Mouse (Mus musculus) cerebellum, adult 2 months (tissue): ENCODE results near the gene Rbpjl.

ENCODE experiments used
- CTCF ChIP-seq: fragments of 200-500 bp; IDR thresholded peaks from 2 replicates; pipeline ENCODE4 v1.5.1; 2011; ENCODE audit warnings: low read depth, mild to moderate bottlenecking, control low read depth, low read length, moderate library complexity, borderline replicate concordance; ENCODE audit not compliant: insufficient read depth
- POLR2A ChIP-seq: fragments of 200-500 bp; IDR thresholded peaks from 2 replicates; pipeline ENCODE4 v1.6.1; 2011; ENCODE audit warnings: low read length, control low read depth, borderline replicate concordance; ENCODE audit not compliant: insufficient read depth

DNA sequence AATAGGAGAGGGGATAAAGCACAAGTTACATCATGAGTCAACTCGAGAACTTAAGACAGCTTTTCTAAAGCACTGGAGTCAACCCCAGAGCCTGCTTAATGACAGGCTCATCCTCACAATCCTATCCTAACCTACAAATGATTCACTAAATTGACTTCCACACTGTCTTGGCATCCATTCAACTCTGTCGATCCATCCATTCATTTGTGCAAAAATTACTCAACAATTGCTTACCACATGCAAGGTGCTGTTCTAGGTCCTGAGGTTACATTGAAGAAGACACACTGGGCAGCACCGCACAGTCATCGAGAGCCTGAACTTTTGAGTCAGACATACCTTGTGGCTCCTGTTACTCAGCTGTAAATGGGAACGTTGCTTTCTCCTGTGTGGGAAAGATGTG, 43.9 kb upstream of the Rbpjl start:
- TF ChIP-seq CTCF = no peak
- no peak for TF ChIP-seq POLR2A
